Mouse (Mus musculus) liver, adult 2 months (tissue): Measurements from ENCODE around the gene Susd2. TPM values are rescaled to one million over a fixed set of nuclear protein-coding genes. Genes with fewer than 3 reads are reported as not detected.
A peak's percentile ranks its signal among the peaks of the same experiment; 100 is the strongest.

Experiments
- DNase-seq: peaks from one replicate; pipeline ENCODE4 v3.0.0-alpha.2; 2011; ENCODE audit warnings: low read depth, low spot score; ENCODE audit errors: extremely low read depth
- H3K27ac ChIP-seq: fragments of 200-500 bp; replicated peaks from 2 replicates; pipeline ENCODE4 v1.5.1; 2012; ENCODE audit warnings: low read depth, mild to moderate bottlenecking, control low read depth, inconsistent platforms, low read length; ENCODE audit not compliant: insufficient read depth
- H3K27me3 ChIP-seq: fragments of 200-500 bp; 2 replicates; pipeline ENCODE4 v1.6.1; 2012; ENCODE audit warnings: mild to moderate bottlenecking, moderate library complexity, low read length, inconsistent platforms; ENCODE audit not compliant: control insufficient read depth, insufficient read depth
- H3K36me3 ChIP-seq: fragments of 200-500 bp; 2 replicates; pipeline ENCODE4 v1.6.1; 2012; ENCODE audit warnings: low read length, inconsistent platforms; ENCODE audit not compliant: control insufficient read depth, insufficient read depth
- H3K4me1 ChIP-seq: fragments of 200-500 bp; 2 replicates; pipeline ENCODE4 v1.6.1; 2011; ENCODE audit warnings: low read length; ENCODE audit not compliant: control insufficient read depth, insufficient read depth
- H3K4me3 ChIP-seq: fragments of 200-500 bp; 2 replicates; pipeline ENCODE4 v1.5.1; 2011; ENCODE audit warnings: low read depth, mild to moderate bottlenecking, control low read depth, low read length, moderate library complexity; ENCODE audit not compliant: insufficient read depth
- H3K79me2 ChIP-seq: fragments of 200-500 bp; 2 replicates; pipeline ENCODE4 v1.6.1; 2012; ENCODE audit warnings: inconsistent platforms, mild to moderate bottlenecking, low read length, moderate library complexity; ENCODE audit not compliant: control insufficient read depth, insufficient read depth
- H3K9ac ChIP-seq: fragments of 200-500 bp; 2 replicates; pipeline ENCODE4 v1.6.1; 2012; ENCODE audit warnings: low read depth, mild to moderate bottlenecking, control low read depth, inconsistent platforms, low read length
- CTCF ChIP-seq: fragments of 200-500 bp; IDR thresholded peaks from 2 replicates; pipeline ENCODE4 v1.5.1; 2011; ENCODE audit warnings: low read depth, low read length, control low read depth
- POLR2A ChIP-seq: fragments of 200-500 bp; IDR thresholded peaks from 2 replicates; pipeline ENCODE4 v1.6.1; 2011; ENCODE audit warnings: low read length, control low read depth; ENCODE audit not compliant: insufficient read depth; ENCODE audit errors: extremely low read depth
- WGBS: fragments of 180-500 bp; shearing (Covaris S2); methylation state at CpG from one replicate; pipeline ENCODE4 v1.1.7; 2018; 5-methylcytosine and 5-hydroxymethylcytosine counted together
- polyA plus RNA-seq: library from polyadenylated mRNA; depleted of rRNA; stranded (reverse); fragments of >200 nt; gene quantifications from 2 replicates; pipeline ENCODE4 v1.2.3, GENCODE M21; 2012
- total RNA-seq: library from RNA; depleted of rRNA; stranded (reverse); fragments of >200 nt; gene quantifications from 2 replicates; pipeline ENCODE4 v1.2.3, GENCODE M21; 2014

Susd2 gene
- total and polyA plus RNA-seq, 2 experiments: 1.0 to 2.0 TPM

- TF ChIP-seq CTCF: no peak
- no peak for TF ChIP-seq POLR2A
Observed at GRCm38 (mm10) chr10:75679204-75679603, 35.4 kb upstream of the Susd2 start.

GRCm38 (mm10) chr10:75677989-75678388, 34.2 kb upstream of the Susd2 start:
- H3K27me3 ChIP-seq: no peaks in the 10 kb centered on the region
- no peaks in the 10 kb centered on the region for H3K36me3 ChIP-seq
- TF ChIP-seq CTCF: no peak
- no peak overlapping the region for H3K4me3 ChIP-seq
- H3K27ac ChIP-seq: no peak overlapping the region
- peak; percentile 29 for DNase-seq
- no peaks in the 10 kb centered on the region; the same call in 1 of the 2 replicates for H3K4me1 ChIP-seq
- H3K9ac ChIP-seq: no peak overlapping the region
- H3K79me2 ChIP-seq: no peaks in the 10 kb centered on the region
- WGBS: 53% methylated on average over 5 of the region's 5 CpGs

More at GRCm38 (mm10) chr10:75679204-75679603, 35.4 kb upstream of the Susd2 start:
- Histone ChIP-seq H3K36me3 (no peaks in the 10 kb centered on the region), H3K4me1 (no peaks in the 10 kb centered on the region; the same call in 1 of the 2 replicates), H3K27me3 (no peaks in the 10 kb centered on the region), H3K9ac (no peak overlapping the region), H3K79me2 (no peaks in the 10 kb centered on the region), H3K27ac (no peak overlapping the region), H3K4me3 (no peak overlapping the region)
- DNase-seq: no peak
- 93% methylated on average over 6 of the region's 6 CpGs for WGBS

GRCm38 (mm10) chr10:75677571-75677970, 33.8 kb upstream of the Susd2 start:
- Histone ChIP-seq H3K4me1 (no peaks in the 10 kb centered on the region; the same call in 1 of the 2 replicates), H3K4me3 (no peak overlapping the region), H3K27me3 (no peaks in the 10 kb centered on the region), H3K27ac (no peak overlapping the region), H3K79me2 (no peaks in the 10 kb centered on the region), H3K36me3 (no peaks in the 10 kb centered on the region), H3K9ac (no peak overlapping the region)
- no peak for DNase-seq
- 85% methylated on average over 2 of the region's 2 CpGs for WGBS
- TF ChIP-seq CTCF: no peak
- TF ChIP-seq POLR2A: no peak

- Histone ChIP-seq H3K27ac (peak overlapping the region; percentile 51), H3K9ac (no peak overlapping the region), H3K27me3 (no peaks in the 10 kb centered on the region), H3K4me1 (no peaks in the 10 kb centered on the region; the same call in 1 of the 2 replicates), H3K79me2 (no peaks in the 10 kb centered on the region), H3K4me3 (no peak overlapping the region), H3K36me3 (no peaks in the 10 kb centered on the region)
- TF ChIP-seq POLR2A (no peak), CTCF (no peak)
- WGBS: 84% methylated on average over 7 of the region's 7 CpGs
- peak; percentile 41 for DNase-seq
Observed at GRCm38 (mm10) chr10:75676819-75677565, 33.2 kb upstream of the Susd2 start.

GRCm38 (mm10) chr10:75676286-75676685, 32.5 kb upstream of the Susd2 start:
- 82% methylated on average over 2 of the region's 2 CpGs for WGBS

GRCm38 (mm10) chr10:75675594-75675993, 31.8 kb upstream of the Susd2 start:
- Histone ChIP-seq H3K9ac (no peak overlapping the region), H3K27me3 (no peaks in the 10 kb centered on the region), H3K4me1 (no peaks in the 10 kb centered on the region; the same call in 1 of the 2 replicates), H3K79me2 (no peaks in the 10 kb centered on the region), H3K36me3 (no peaks in the 10 kb centered on the region), H3K27ac (no peak overlapping the region), H3K4me3 (no peak overlapping the region)
- 87% methylated on average over 8 of the region's 8 CpGs for WGBS
- DNase-seq: no peak
- TF ChIP-seq CTCF (no peak), POLR2A (no peak)

More at GRCm38 (mm10) chr10:75676286-75676685, 32.5 kb upstream of the Susd2 start:
- no peaks in the 10 kb centered on the region for H3K27me3 ChIP-seq
- no peaks in the 10 kb centered on the region; the same call in 1 of the 2 replicates for H3K4me1 ChIP-seq
- no peak overlapping the region for H3K4me3 ChIP-seq
- peak overlapping the region; percentile 51 for H3K27ac ChIP-seq
- no peaks in the 10 kb centered on the region for H3K36me3 ChIP-seq
- DNase-seq: no peak
- H3K79me2 ChIP-seq: no peaks in the 10 kb centered on the region
- no peak overlapping the region for H3K9ac ChIP-seq
- TF ChIP-seq POLR2A (no peak), CTCF (no peak)
